Mouse (Mus musculus) spleen, adult 2 months (tissue): ENCODE measurements at regions not wholly inside any gene's neighbourhood (a gene's known extent, or its start where the extent isn't known, plus 50 kb on each side); places are given as distances from the start of the nearest gene placed in this dataset.

Experiments
- DNase-seq, 2 experiments: peaks; one replicate each; pipeline versions ENCODE4 v3.0.0 to v3.0.0-alpha.2; 2012 to 2021; ENCODE audit warnings: low spot score in 2 of 2, low read depth in 1 of 2
- H3K27ac ChIP-seq: fragments of 200-500 bp; 2 replicates; pipeline ENCODE4 v1.5.1; 2012; ENCODE audit warnings: low read length, inconsistent platforms; ENCODE audit not compliant: insufficient read depth
- H3K27me3 ChIP-seq: fragments of 200-500 bp; 2 replicates; pipeline ENCODE4 v1.6.1; 2012; ENCODE audit warnings: mild to moderate bottlenecking, moderate library complexity, low read length, inconsistent platforms; ENCODE audit not compliant: control insufficient read depth, insufficient read depth
- H3K36me3 ChIP-seq: fragments of 200-500 bp; 2 replicates; pipeline ENCODE4 v1.6.1; 2012; ENCODE audit warnings: mild to moderate bottlenecking, low read length, inconsistent platforms; ENCODE audit not compliant: control insufficient read depth, insufficient read depth
- H3K4me1 ChIP-seq: fragments of 200-500 bp; 2 replicates; pipeline ENCODE4 v1.6.1; 2011; ENCODE audit warnings: inconsistent platforms; ENCODE audit not compliant: control insufficient read depth, insufficient read depth, insufficient read length
- H3K4me3 ChIP-seq: fragments of 200-500 bp; 2 replicates; pipeline ENCODE4 v1.5.1; 2011; ENCODE audit warnings: mild to moderate bottlenecking, inconsistent platforms; ENCODE audit not compliant: insufficient read depth, insufficient read length; ENCODE audit errors: extremely low read depth
- CTCF ChIP-seq: fragments of 200-500 bp; IDR thresholded peaks from 2 replicates; pipeline ENCODE4 v1.5.1; 2011; ENCODE audit warnings: mild to moderate bottlenecking, inconsistent platforms; ENCODE audit not compliant: insufficient read depth, insufficient read length, insufficient replicate concordance; ENCODE audit errors: extremely low read depth
- POLR2A ChIP-seq: fragments of 200-500 bp; IDR thresholded peaks from 2 replicates; pipeline ENCODE4 v1.6.1; 2011; ENCODE audit warnings: low read depth, low read length, inconsistent platforms
- WGBS: fragments of 180-500 bp; shearing (Covaris S2); methylation state at CpG from one replicate; pipeline ENCODE4 v1.1.7; 2018; 5-methylcytosine and 5-hydroxymethylcytosine counted together

- Histone ChIP-seq H3K27ac (no peak overlapping the region), H3K4me1 (no peaks in the 10 kb centered on the region), H3K27me3 (no peaks in the 10 kb centered on the region), H3K4me3 (no peak overlapping the region), H3K36me3 (no peaks in the 10 kb centered on the region)
- TF ChIP-seq CTCF = no peak
- no peak for TF ChIP-seq POLR2A
- no peak for DNase-seq
- 91% methylated on average over 5 of the region's 5 CpGs for WGBS
Measured at GRCm38 (mm10) chr17:50438960-50439359, 70.2 kb upstream of the Plcl2 start.

GRCm38 (mm10) chr17:50439365-50439764, 69.8 kb upstream of the Plcl2 start:
- 94% methylated on average over 3 of the region's 3 CpGs for WGBS

GRCm38 (mm10) chr17:50442062-50442461, 67.1 kb upstream of the Plcl2 start:
- Histone ChIP-seq H3K27me3 (no peaks in the 10 kb centered on the region), H3K36me3 (no peaks in the 10 kb centered on the region), H3K4me1 (no peaks in the 10 kb centered on the region), H3K27ac (no peak overlapping the region), H3K4me3 (no peak overlapping the region)
- TF ChIP-seq POLR2A (no peak), CTCF (no peak)
- DNase-seq = no peak
- 91% methylated on average over 5 of the region's 5 CpGs for WGBS

More at GRCm38 (mm10) chr17:50439365-50439764, 69.8 kb upstream of the Plcl2 start:
- Histone ChIP-seq H3K4me1 (no peaks in the 10 kb centered on the region), H3K4me3 (no peak overlapping the region), H3K36me3 (no peaks in the 10 kb centered on the region), H3K27ac (no peak overlapping the region), H3K27me3 (no peaks in the 10 kb centered on the region)
- DNase-seq = no peak
- no peak for TF ChIP-seq CTCF
- TF ChIP-seq POLR2A = no peak

GRCm38 (mm10) chr17:50442905-50443304, 66.3 kb upstream of the Plcl2 start:
- Histone ChIP-seq H3K27ac (no peak overlapping the region), H3K36me3 (no peaks in the 10 kb centered on the region), H3K4me1 (no peaks in the 10 kb centered on the region), H3K27me3 (no peaks in the 10 kb centered on the region), H3K4me3 (no peak overlapping the region)
- TF ChIP-seq POLR2A = no peak
- TF ChIP-seq CTCF = no peak
- WGBS = 96% methylated on average over 6 of the region's 6 CpGs
- no peak for DNase-seq

- Histone ChIP-seq H3K27ac (no peak overlapping the region), H3K4me1 (no peaks in the 10 kb centered on the region), H3K36me3 (no peaks in the 10 kb centered on the region), H3K4me3 (no peak overlapping the region), H3K27me3 (no peaks in the 10 kb centered on the region)
- DNase-seq = no peak
- TF ChIP-seq POLR2A (no peak), CTCF (no peak)
- 88% methylated on average over 6 of the region's 6 CpGs for WGBS
Measured at GRCm38 (mm10) chr17:50443376-50444022, 65.7 kb upstream of the Plcl2 start.

GRCm38 (mm10) chr17:50444023-50444389, 65.2 kb upstream of the Plcl2 start:
- Histone ChIP-seq H3K27ac (no peak overlapping the region), H3K4me3 (no peak overlapping the region), H3K36me3 (no peaks in the 10 kb centered on the region), H3K4me1 (no peaks in the 10 kb centered on the region), H3K27me3 (no peaks in the 10 kb centered on the region)
- TF ChIP-seq POLR2A (no peak), CTCF (no peak)
- DNase-seq = no peak
- WGBS = 73% methylated on average over 1 of the region's 1 CpGs

GRCm38 (mm10) chr17:50448693-50449092, 60.5 kb upstream of the Plcl2 start:
- DNase-seq = no peak
- 91% methylated on average over 6 of the region's 6 CpGs for WGBS
- TF ChIP-seq POLR2A (no peak), CTCF (no peak)
- no peaks in the 10 kb centered on the region for H3K4me1 ChIP-seq
- no peaks in the 10 kb centered on the region for H3K36me3 ChIP-seq
- no peaks in the 10 kb centered on the region for H3K27me3 ChIP-seq
- H3K27ac ChIP-seq = no peak overlapping the region
- no peak overlapping the region for H3K4me3 ChIP-seq
